Mouse (Mus musculus) intestine, embryonic 16.5 days (tissue): ENCODE results near the gene Lmx1a. TPM values are rescaled to one million over a fixed set of nuclear protein-coding genes. Genes with fewer than 3 reads are reported as not detected.

Experiments used
- ATAC-seq: fragments of 200-750 bp; cut with Nextera tagmentation; 2 replicates; pipeline ENCODE4 v1.8.0; 2017; ENCODE audit warnings: moderate TSS enrichment, moderate library complexity
- H3K27ac ChIP-seq: fragments of 300-500 bp; sonication (generic); 2 replicates; pipeline ENCODE4 v1.5.1; 2014; ENCODE audit warnings: mild to moderate bottlenecking, low read length
- H3K27me3 ChIP-seq: fragments of 300-500 bp; sonication (generic); replicated peaks from 2 replicates; pipeline ENCODE4 v1.6.1; 2014; ENCODE audit warnings: low read length, control low read depth, mixed read lengths; ENCODE audit not compliant: control insufficient read depth, insufficient read depth
- H3K36me3 ChIP-seq: fragments of 300-500 bp; sonication (generic); 2 replicates; pipeline ENCODE4 v1.6.1; 2014; ENCODE audit warnings: low read length, control low read depth; ENCODE audit not compliant: control insufficient read depth, insufficient read depth
- H3K4me1 ChIP-seq: fragments of 300-500 bp; sonication (generic); 2 replicates; pipeline ENCODE4 v1.6.1; 2014; ENCODE audit warnings: low read length, control low read depth, mixed read lengths; ENCODE audit not compliant: control insufficient read depth, insufficient read depth
- H3K4me2 ChIP-seq: fragments of 300-500 bp; sonication (generic); 2 replicates; pipeline ENCODE4 v1.6.1; 2014; ENCODE audit warnings: low read depth, low read length, control low read depth
- H3K4me3 ChIP-seq: fragments of 300-500 bp; sonication (generic); 2 replicates; pipeline ENCODE4 v1.5.1; 2014; ENCODE audit warnings: mild to moderate bottlenecking, low read length
- H3K9ac ChIP-seq: fragments of 300-500 bp; sonication (generic); 2 replicates; pipeline ENCODE4 v1.6.1; 2014; ENCODE audit warnings: low read depth, low read length
- H3K9me3 ChIP-seq: fragments of 300-500 bp; sonication (generic); 2 replicates; pipeline ENCODE4 v1.6.1; 2016; ENCODE audit warnings: low read length, control low read depth; ENCODE audit not compliant: control insufficient read depth
- WGBS: fragments of 180-500 bp; shearing (Covaris S2); extraction: QIAGEN DNeasy Blood & Tissue Kit; methylation state at CpG from one replicate; pipeline ENCODE4 v1.1.7; 2014; 5-methylcytosine and 5-hydroxymethylcytosine counted together
- polyA plus RNA-seq: library from polyadenylated mRNA; unstranded; fragments of >200 nt; fragmentation: Nextera tagmentation; extraction: Ambion mirVana; gene quantifications from 2 replicates; pipeline ENCODE4 v1.2.1, GENCODE M21; 2015

Gene Lmx1a
- polyA plus RNA-seq, 1 experiment from 2014 or later = 0.54 TPM

- Histone ChIP-seq H3K9ac (no peak overlapping the region), H3K4me2 (peak overlapping the region; percentile 28; the same call in 1 of the 2 replicates), H3K4me1 (peaks cover 18% of the 10 kb centered on the region), H3K27ac (no peak overlapping the region), H3K27me3 (peaks cover 80% of the 10 kb centered on the region), H3K4me3 (peak overlapping the region; percentile 22; the same call in 1 of the 2 replicates), H3K36me3 (no peaks in the 10 kb centered on the region), H3K9me3 (no peaks in the 10 kb centered on the region)
- no peak for ATAC-seq
- under 1% methylated on average over 44 of the region's 44 CpGs for WGBS
Measured at GRCm38 (mm10) chr1:167691911-167692682, 3.1 kb downstream of the Lmx1a start.

- Histone ChIP-seq H3K4me2 (no peak overlapping the region), H3K27me3 (peaks cover 75% of the 10 kb centered on the region), H3K9ac (no peak overlapping the region), H3K27ac (no peak overlapping the region), H3K36me3 (no peaks in the 10 kb centered on the region), H3K4me3 (no peak overlapping the region), H3K9me3 (no peaks in the 10 kb centered on the region), H3K4me1 (peaks cover 18% of the 10 kb centered on the region)
- WGBS = 2% methylated on average over 7 of the region's 7 CpGs
- ATAC-seq = no peak
Measured at GRCm38 (mm10) chr1:167692683-167693045, 3.6 kb downstream of the Lmx1a start.

GRCm38 (mm10) chr1:167693499-167694240 is 4.6 kb downstream of the Lmx1a start:
- Histone ChIP-seq H3K9ac (no peak overlapping the region), H3K36me3 (no peaks in the 10 kb centered on the region), H3K4me2 (no peak overlapping the region), H3K27ac (no peak overlapping the region), H3K4me1 (peaks cover 12% of the 10 kb centered on the region), H3K9me3 (no peaks in the 10 kb centered on the region), H3K27me3 (peaks cover 65% of the 10 kb centered on the region), H3K4me3 (no peak overlapping the region)
- 5% methylated on average over 9 of the region's 9 CpGs for WGBS
- ATAC-seq = no peak

GRCm38 (mm10) chr1:167694731-167695130 is 5.7 kb downstream of the Lmx1a start:
- H3K9me3 ChIP-seq = no peaks in the 10 kb centered on the region
- no peak overlapping the region for H3K9ac ChIP-seq
- peaks cover 3% of the 10 kb centered on the region; the same call in 1 of the 2 replicates for H3K4me1 ChIP-seq
- ATAC-seq = no peak
- H3K27ac ChIP-seq = no peak overlapping the region
- H3K27me3 ChIP-seq = peaks cover 58% of the 10 kb centered on the region
- no peaks in the 10 kb centered on the region for H3K36me3 ChIP-seq
- no peak overlapping the region for H3K4me3 ChIP-seq
- 18% methylated on average over 3 of the region's 3 CpGs for WGBS
- H3K4me2 ChIP-seq = no peak overlapping the region

- H3K36me3 ChIP-seq = no peaks in the 10 kb centered on the region
- H3K9ac ChIP-seq = no peak overlapping the region
- H3K27ac ChIP-seq = no peak overlapping the region
- H3K4me3 ChIP-seq = no peak overlapping the region
- peaks cover 52% of the 10 kb centered on the region for H3K27me3 ChIP-seq
- H3K9me3 ChIP-seq = no peaks in the 10 kb centered on the region
- no peak for ATAC-seq
- no peak overlapping the region for H3K4me2 ChIP-seq
- H3K4me1 ChIP-seq = peaks cover 3% of the 10 kb centered on the region; the same call in 1 of the 2 replicates
- 40% methylated on average over 11 of the region's 11 CpGs for WGBS
Measured at GRCm38 (mm10) chr1:167695910-167696459, 6.9 kb downstream of the Lmx1a start.

GRCm38 (mm10) chr1:167699706-167700105 is 10.7 kb downstream of the Lmx1a start:
- Histone ChIP-seq H3K9me3 (no peaks in the 10 kb centered on the region), H3K27me3 (peaks cover 24% of the 10 kb centered on the region), H3K27ac (no peak overlapping the region), H3K9ac (no peak overlapping the region), H3K4me2 (no peak overlapping the region), H3K4me1 (no peaks in the 10 kb centered on the region), H3K4me3 (no peak overlapping the region), H3K36me3 (no peaks in the 10 kb centered on the region)
- ATAC-seq = no peak
- 67% methylated on average over 6 of the region's 6 CpGs for WGBS

- Histone ChIP-seq H3K27me3 (peaks cover 19% of the 10 kb centered on the region), H3K36me3 (no peaks in the 10 kb centered on the region), H3K4me3 (no peak overlapping the region), H3K27ac (no peak overlapping the region), H3K9me3 (no peaks in the 10 kb centered on the region), H3K4me2 (no peak overlapping the region), H3K4me1 (no peaks in the 10 kb centered on the region), H3K9ac (no peak overlapping the region)
- 24% methylated on average over 7 of the region's 7 CpGs for WGBS
- ATAC-seq = no peak
Measured at GRCm38 (mm10) chr1:167700221-167700620, 11.2 kb downstream of the Lmx1a start.

- Histone ChIP-seq H3K4me3 (no peak overlapping the region), H3K4me2 (no peak overlapping the region), H3K27me3 (peaks cover 4% of the 10 kb centered on the region; the same call in 1 of the 2 replicates), H3K9ac (no peak overlapping the region), H3K27ac (no peak overlapping the region), H3K9me3 (no peaks in the 10 kb centered on the region), H3K4me1 (no peaks in the 10 kb centered on the region), H3K36me3 (no peaks in the 10 kb centered on the region)
- ATAC-seq = no peak
- 83% methylated on average over 7 of the region's 7 CpGs for WGBS
Measured at GRCm38 (mm10) chr1:167705527-167705926, 16.5 kb downstream of the Lmx1a start.

GRCm38 (mm10) chr1:167708761-167709160 is 19.7 kb downstream of the Lmx1a start:
- H3K4me2 ChIP-seq = no peak overlapping the region
- no peaks in the 10 kb centered on the region for H3K4me1 ChIP-seq
- WGBS = 46% methylated on average over 5 of the region's 5 CpGs
- no peaks in the 10 kb centered on the region for H3K9me3 ChIP-seq
- no peaks in the 10 kb centered on the region for H3K36me3 ChIP-seq
- no peak overlapping the region for H3K9ac ChIP-seq
- no peak overlapping the region for H3K27ac ChIP-seq
- H3K4me3 ChIP-seq = no peak overlapping the region
- no peaks in the 10 kb centered on the region for H3K27me3 ChIP-seq
- no peak for ATAC-seq
